Mouse (Mus musculus): ENCODE measurements around the gene Arhgef12. TPM values are rescaled to one million over a fixed set of nuclear protein-coding genes. Genes with fewer than 3 reads are reported as not detected.

The Arhgef12 gene
- total RNA-seq, 2 experiments from 2014 or later: 141 to 157 TPM

DNA sequence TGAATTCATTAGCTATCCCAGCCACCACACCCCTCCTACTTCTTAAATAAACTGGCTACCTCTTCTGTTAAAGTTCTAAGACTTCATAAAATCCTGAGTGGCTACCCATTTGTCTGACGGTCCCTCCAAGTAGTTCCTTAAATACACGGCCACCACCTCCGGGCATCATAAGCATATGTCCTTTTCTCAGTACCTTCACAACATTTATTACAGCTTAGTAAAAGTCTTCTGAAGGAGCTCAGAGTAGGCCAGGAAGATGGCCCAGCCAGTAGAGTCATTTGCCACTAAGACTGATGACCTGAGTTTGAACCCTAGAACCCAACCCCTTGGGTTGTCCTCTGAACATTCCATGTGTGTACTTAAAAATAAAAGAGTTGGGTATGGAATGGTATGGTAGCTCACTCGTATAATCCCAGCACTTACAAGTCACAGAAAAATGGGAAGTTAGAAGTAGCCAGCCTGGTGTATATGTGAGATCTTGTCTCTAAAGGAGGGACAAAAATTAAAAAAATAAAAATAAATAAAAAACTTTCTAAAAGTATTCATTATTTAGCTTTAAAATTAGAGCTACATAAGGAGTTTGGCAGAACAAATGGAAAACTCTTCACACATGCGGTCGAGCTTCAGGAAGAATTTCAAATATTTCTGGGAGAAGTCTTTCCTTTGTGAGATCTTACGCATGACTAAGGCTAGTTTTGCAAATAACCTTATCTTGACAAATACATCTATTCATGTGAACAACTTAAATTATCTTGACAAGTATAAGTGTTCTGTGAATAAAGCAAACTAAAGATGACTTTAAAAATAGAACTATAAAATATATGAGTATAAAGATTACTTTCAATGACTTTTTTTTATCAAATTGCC lies 22.3 kb downstream of the Arhgef12 start:
- no peak for DNase-seq (ENCODE audit: extremely low spot score in 1 of 2, low spot score in 1 of 2)

DNA sequence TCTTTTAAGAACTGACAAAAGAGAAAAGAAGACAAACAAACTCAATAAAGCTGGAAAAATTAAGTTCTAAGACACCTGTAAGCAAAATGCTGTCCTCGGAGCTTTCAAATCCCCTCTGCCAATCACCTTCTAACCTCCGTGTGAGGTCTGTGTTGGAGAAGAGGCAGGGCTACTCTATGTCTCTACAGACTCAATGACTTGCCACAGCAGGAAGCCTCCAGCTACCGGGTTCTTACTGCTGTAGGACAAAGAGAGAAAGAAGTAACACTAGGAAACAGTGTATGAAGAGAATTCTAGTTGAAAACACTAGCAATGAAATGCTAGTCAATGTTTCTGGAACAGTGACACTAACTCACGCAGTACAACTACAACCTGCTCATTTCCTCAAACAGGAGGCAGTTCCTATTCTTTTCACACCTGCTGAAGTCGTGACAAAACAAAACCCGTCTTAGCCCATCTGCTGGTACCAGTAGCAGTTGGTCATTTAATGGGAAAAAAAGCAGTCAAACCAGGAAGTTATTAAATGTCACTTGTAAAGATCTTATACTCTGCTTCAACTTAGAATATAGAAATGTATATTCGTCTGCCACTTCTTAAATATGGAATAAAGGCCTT lies 23.5 kb downstream of the Arhgef12 start:
- no peak for DNase-seq (ENCODE audit: extremely low spot score in 1 of 2, low spot score in 1 of 2)

DNA sequence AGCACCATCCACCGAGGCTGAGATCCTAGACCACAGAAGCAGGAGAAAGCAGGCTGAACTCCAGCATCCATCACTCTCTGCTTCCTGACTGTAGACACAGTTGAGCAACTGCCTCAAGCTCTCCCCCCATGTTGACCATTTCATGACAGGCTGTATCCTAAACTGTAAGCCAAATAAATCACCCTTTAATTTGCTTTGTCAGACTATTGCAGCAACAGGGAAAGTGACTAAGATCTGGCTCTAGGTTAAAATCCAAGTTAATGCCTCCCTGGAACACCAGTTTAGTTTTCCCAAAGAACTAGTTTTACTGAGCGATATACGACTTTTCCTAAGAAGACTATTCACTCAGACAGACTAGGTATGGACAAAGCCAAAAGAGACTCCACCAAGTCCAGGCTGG lies 28.3 kb downstream of the Arhgef12 start:
- no peak for DNase-seq (ENCODE audit: extremely low spot score in 1 of 2, low spot score in 1 of 2)

DNA sequence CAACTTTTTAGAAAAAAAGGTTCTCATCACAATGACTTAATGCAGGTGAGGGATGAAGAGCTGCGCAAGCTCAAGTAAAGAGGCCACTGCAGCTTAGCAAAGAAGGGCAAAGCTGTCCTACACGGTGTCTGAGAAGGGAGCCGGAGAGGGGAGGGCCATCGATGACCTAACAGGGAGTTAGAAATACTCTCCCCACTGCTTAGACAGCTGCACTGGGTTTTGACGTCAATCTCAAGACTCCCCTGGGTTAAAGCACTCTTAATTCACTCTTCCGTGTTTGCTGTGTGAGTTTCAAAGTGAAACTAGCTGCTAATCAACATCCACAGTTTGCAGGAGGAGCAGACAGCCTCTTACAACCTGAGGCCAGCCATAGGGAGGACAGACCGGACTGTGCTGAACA lies 30.9 kb downstream of the Arhgef12 start:
- no peak for DNase-seq (ENCODE audit: extremely low spot score in 1 of 2, low spot score in 1 of 2)

DNA sequence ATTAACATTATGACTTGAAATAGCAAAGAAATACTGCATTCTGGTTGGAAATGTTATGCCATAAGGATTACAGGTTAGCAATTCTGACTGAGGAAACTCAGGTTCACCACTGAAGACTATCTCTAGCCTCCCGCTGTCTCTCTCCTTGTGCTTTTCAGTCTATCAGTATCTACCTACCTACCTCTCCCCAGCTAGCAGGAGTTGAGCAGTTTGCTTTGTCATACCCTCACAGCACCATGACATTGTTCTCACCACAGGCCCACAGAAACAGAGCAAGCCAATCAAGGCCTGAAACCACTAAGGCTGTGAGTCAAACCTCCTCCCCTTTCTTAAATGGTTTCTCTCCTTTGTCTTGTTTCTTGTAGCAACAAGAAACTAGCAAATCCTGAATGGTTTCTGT lies 32.4 kb downstream of the Arhgef12 start:
- no peak for DNase-seq (ENCODE audit: extremely low spot score in 1 of 2, low spot score in 1 of 2)

DNA sequence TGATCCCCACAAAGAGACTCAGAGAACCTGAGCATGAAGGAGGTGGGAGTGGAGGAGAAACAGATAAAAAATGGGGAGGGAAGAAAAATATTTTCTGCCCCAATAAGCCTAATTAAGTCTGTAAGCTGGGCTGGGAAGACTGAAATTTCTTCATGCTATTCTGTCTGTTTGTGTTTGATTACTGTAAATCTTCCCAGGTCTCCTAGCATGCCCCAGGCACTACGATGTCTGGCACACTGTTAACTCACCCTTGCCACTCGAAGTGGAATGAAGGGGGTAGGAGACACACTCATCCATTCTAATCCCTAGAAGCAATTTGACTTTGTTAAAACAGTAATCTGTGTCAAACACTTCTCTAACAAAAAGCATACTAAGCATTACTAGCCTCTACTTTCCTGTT lies 35.3 kb downstream of the Arhgef12 start:
- DNase-seq (ENCODE audit: extremely low spot score in 1 of 2, low spot score in 1 of 2): no peak

DNA sequence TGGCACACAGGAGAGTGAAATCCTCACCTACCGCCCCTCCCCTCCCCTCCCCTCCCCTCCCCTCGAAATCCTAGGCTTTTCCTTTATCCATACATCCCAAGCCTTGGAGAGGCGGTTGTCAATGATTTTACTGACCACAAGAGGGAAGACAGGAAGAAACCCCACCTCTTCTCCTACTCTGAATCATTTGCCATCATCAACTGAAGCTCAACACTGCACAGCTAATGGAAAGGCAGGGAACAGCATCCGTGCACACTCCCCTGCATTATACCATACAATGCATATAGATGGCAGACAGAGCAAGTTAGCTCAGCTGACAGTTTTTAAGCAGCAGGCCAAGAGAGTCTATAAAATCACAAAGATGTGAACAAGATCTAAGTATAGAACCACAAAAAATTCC lies 35.9 kb downstream of the Arhgef12 start:
- DNase-seq (ENCODE audit: extremely low spot score in 1 of 2, low spot score in 1 of 2): no peak

DNA sequence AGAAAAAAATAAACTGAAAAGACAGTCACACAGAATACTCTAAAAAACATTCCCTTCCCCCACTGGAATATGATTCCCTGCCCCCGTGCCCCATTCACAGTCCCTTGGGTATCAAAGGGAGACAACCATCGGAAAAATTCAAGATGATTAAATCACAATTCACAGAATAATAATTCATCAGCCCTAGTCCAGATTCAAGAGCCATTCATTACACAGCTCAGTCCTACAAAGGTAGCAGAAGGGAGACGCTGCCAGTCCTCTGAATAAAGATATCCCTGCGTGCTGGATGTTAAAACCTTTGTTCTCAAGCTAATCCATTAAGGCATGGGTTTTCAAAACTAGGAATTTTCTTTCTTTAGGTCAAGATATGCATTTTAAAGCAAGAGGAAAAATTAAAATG lies 36.5 kb downstream of the Arhgef12 start:
- no peak for DNase-seq (ENCODE audit: extremely low spot score in 1 of 2, low spot score in 1 of 2)

DNA sequence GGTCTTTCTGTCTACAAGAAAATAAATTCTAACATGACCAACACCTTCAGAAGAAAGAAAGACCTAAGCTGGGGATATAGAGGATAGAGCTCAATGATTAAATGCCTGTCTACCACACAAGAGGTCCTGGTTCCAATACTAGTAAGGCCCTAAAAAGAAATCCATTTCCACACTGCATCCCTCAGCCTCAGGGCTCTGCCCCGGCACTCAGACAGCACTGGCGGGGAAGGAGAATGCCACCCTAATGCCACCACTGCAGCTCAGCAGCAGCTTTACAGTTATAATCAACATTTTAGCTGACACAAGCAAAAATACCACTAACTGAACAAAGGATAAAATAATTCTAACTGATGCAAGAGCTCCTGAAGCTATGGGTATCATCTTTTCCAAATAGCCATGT lies 36.9 kb downstream of the Arhgef12 start:
- DNase-seq (ENCODE audit: extremely low spot score in 1 of 2, low spot score in 1 of 2): no peak

DNA sequence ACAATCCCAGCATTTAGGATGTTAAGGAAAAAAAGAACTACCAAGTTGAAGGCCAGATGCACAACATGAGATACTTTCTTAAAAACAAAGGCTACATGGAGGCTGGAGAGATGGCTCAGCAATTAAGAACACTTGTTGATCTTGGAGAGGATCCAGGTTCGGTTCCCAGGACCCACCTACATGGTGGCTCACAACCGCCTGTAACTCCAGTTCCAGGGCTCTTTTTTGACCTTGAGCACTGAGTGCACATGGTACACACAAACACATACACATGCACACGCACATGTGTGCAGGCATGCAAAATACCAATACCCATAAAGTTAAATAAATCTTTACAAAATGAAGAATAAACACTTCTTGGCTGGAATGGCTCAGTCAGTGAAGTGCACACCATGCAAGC lies 39.1 kb downstream of the Arhgef12 start:
- no peak for DNase-seq (ENCODE audit: extremely low spot score in 1 of 2, low spot score in 1 of 2)

DNA sequence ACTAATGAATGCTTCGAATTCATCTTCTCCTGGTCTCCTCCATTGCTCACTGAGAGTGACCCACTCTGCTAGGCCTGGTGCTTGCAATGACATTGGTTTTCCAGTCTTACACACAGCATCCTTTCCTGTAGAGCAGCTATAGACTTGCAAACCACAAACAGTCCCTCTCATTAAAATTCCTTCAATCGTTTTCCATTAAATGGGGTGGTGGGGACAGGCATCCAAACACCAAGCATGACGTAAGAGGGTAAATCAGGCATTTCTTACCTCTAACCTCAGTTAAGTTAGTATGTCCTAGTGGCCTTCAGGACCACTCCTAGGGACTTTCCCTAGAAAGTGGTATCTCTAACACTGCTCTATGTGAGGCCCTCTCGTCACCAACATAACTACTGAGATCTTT lies 41.8 kb downstream of the Arhgef12 start:
- DNase-seq (ENCODE audit: extremely low spot score in 1 of 2, low spot score in 1 of 2): no peak

DNA sequence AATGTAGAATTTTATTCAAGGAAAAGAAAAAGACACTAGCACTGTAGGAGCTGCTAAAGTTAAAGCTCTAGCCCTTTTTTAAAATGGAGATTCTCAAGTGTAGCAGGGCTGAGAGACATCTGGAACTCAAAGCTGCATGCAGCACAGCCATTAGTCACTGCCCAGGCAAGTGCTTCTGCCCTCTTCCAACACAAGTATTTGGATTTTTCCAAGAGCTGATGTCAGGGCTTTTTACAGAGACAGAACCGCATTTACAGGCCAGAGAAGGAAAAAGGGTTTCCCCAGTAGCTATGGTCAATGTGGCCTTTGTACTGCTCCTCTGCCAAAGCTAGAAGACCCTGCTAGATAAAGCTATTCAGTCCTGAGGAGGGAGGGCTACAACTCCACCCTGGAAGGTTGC lies 45.5 kb downstream of the Arhgef12 start:
- DNase-seq (ENCODE audit: extremely low spot score in 1 of 2, low spot score in 1 of 2): no peak

DNA sequence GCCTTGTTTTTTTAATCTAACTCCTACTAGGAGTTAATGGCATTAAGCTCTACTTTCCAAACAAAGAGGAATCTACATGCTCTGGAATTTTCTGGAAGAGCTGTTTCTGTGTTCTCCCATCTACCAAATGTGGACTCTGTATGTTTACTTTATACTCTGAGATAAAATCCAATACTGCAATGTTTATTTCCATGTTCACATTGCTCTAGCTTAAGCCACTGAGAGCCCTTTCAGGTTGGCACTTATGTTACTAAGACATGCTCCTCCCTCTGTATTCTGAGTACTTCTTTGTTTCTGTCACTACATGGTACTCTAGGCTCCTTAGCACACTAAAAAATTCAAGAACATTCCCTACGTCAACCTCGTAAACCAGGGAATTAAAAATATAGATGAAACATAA lies 56.6 kb downstream of the Arhgef12 start:
- no peak for DNase-seq (ENCODE audit: extremely low spot score in 1 of 2, low spot score in 1 of 2)

DNA sequence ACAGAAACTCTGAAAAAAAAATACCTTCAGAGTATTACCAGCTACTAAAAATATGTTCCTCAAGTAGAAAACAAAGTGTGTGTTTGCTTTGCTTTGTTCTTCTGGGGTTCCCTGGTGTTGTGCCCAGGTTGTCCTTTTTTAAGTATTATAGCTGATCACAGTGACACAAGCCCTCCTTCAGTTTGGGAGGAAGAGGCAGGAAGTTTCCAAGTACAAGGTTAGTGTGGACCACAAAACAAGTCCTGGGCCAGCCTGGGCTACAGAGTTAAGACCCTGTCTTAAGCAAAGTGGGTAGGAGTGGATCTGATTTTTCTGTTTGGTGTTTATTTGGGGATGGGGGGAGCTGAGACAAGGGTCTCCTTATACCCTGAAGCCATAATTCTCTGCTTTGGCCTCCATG lies 62.6 kb downstream of the Arhgef12 start:
- no peak for DNase-seq (ENCODE audit: extremely low spot score in 1 of 2, low spot score in 1 of 2)

DNA sequence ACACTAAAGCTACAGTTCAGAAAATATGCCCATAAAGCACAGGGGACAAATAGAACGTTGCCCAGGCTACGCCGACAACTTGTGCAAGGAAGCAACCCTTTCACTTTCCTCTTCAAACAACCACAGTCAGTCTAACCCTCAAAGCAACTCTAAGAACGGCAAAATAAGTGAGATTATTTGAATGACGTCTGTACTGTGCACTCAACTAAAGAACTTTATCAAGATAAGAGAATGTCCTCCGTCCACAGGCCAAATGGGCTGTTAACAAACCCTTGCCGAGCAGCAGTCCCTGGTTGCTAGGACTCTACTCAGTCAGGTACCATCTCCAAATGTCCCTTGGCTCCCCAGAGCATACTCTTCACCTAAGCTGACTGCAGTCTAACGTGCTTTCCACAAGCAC lies 68.6 kb downstream of the Arhgef12 start:
- DNase-seq (ENCODE audit: extremely low spot score in 1 of 2, low spot score in 1 of 2): no peak

DNA sequence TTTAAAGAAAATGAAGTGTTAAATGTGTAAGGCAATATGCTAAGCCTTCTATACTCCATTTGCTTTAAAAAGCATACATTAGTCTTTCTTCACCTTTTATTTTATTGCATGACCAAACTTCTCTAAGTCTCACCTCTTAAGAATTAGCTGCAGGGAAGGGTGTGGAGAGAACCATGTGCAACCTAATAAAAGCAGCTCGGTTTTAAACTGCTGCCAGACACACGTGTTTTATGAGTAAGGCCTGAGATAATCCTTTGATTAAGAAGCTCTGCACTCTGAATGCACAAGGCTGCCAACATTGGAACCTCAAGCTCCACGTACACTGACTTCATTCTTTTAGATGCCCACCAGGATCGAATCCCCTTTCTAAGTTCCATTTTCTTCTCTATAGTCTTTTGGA lies 71.8 kb downstream of the Arhgef12 start:
- DNase-seq (ENCODE audit: extremely low spot score in 1 of 2, low spot score in 1 of 2): no peak

DNA sequence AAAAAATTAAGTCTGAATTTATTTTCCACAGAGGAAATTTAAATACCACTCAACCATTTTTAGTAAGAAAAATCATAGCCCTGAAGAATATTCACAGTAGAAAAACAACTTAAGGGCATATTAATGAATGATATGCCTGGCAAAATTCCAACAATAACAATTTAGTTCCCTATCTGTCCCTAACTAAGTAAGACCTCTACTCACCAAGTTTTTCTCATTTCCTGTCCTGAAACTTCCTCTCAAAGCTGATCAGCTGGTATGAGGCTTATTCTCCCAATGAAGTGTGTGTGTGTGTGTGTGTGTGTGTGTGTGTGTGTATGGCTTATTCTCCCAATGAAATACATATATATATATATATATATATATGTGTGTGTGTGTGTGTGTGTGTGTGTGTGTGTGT lies 72.8 kb downstream of the Arhgef12 start:
- DNase-seq (ENCODE audit: extremely low spot score in 1 of 2, low spot score in 1 of 2): no peak

DNA sequence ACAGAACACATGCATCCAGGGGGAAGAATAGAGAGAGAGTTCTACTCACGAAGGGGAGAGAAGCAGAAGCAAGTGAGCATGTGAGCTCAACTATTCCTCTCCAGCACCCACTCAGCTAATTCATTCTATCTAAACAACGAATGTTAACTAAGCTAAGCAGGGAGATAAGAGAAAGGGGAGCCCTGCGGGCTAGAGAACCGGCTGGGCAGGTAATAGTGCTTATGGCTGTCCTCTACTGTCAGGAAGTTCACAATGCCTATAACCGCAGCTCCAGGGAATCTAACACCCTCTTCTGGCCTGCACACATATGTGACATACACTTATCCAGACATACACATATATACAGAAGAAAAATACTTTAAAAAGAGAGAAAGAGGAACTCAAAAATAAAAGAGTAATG lies 79.3 kb downstream of the Arhgef12 start:
- no peak for DNase-seq (ENCODE audit: extremely low spot score in 1 of 2, low spot score in 1 of 2)

DNA sequence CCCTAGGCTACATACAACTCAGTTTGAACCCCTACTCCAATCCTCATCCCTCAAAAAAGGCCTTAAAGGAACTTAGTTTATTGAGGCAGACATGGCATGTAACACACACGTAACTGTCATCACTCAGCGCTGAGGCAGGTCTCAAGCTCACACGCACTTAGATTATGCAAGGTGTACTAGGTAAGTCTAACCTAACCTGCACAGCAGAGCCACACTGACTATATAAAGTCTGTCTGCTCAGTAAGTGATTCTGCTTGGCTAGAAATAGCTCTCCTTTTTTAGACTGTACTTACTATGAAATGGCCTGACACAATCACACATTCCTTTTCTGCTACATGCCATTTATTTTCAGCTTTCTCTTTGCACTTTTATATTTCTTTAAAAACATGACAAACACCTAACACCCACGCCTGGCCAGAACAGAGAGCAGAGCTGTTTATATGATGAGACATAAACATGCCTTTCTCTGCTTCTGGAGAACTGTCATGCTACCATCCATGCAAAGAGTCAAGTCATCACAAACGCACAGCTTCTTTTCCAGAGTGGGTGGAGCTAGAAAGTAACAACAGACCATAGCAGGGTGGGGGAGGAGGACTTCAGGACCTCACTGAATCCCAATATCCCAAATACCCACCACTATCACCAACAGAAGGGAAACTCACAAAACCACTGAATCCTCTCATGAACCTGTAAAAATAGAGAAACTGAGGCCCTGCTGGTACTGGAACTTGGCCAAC lies 85.4 kb downstream of the Arhgef12 start:
- DNase-seq (ENCODE audit: extremely low spot score in 1 of 2, low spot score in 1 of 2): no peak

DNA sequence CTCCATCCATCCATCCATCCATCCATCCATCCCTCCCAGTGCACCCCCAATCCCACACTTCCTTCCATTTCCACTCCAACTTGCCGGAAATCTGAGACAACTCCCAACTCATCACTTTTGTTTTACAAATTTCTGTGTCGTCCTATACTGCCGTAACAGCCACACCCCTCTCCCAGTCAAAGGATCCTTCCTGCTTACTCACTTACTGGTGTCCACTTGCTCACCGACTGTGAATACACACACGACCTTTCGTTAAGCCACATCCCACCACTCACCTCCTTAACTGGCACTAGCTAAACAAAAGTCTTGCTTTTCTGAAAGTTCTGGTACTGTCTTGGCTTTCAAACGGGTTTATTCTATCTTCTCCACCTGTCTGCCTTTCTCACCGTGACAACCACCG lies 87.4 kb downstream of the Arhgef12 start:
- no peak for DNase-seq (ENCODE audit: extremely low spot score in 1 of 2, low spot score in 1 of 2)

DNA sequence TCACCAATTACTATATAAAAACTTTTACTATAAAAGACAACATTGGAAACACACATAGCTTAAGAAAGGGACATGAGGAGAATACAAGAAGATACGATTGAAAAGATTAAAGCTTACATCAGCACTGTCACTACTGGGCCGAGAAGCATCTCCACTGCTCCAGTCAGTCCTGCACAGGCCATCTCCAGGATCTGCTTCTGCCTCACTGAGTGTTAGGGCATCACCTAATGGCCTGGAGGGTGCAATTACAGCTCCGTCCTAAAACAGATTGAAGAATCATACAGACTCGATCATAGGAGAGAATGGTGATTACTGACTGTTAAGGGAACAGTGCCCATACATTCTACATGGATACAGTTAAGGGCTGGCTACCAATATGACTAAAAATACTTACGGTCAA lies 91.3 kb downstream of the Arhgef12 start:
- DNase-seq (ENCODE audit: extremely low spot score in 1 of 2, low spot score in 1 of 2): no peak

DNA sequence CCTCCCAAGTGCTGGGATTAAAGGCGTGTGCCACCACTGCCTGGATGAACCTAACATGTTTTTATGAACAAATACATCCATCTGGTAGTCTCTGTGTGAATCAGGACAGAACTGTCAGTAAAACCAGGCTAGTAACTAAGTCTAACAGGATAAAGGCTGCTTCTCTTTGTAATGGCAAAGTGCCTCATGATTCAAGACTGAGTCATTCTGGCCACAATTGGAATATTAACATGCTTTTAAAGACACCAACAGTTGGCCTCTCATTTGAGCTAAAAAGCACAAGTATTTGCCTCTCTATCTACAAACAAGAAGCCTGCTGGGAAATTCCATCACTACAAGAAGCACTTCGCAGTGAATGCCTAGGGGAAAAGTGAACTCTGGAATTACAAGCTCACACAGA lies 91.7 kb downstream of the Arhgef12 start:
- no peak for DNase-seq (ENCODE audit: extremely low spot score in 1 of 2, low spot score in 1 of 2)
